Comparison of ENCODE assay signal across 8 mouse cellular contexts in the genomic region with DNA sequence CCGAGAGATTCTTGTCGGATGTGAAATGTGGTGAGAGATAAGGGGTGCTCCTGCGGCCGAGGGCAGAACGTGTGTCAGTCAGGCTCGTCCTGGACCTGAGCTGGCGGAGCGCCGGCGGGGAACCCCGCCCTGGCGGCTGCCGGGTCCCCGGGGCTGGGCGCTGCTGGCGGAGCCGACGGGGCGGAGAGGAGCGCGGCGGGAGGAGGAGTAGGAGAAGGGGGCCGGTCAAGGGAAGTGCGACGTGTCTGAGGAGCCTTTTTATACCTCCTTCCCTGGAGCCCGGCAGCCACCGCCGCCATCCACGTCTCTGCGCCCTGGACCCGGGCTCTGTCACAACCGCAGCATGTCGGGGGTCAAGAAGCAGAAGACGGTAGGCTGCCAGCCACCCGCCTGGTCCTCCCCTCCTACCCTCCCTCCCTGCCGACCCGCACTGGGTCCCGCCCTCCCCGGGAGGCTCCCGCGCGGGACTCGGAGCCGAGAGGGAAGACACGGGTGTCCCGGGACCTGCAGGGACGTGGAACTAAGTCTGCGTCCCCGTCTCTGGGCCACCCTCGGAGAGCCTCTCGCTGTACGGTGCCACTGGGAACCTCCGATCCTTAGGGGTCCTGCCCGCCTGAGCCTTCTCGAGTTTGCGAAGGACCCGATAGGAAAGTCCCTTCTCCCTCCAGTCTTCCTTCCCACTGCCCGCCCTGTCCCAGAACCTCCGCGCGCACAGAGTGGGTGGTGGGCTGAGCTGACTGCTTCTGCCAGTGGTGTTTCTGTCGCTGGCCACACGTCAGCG. TPM values are rescaled to one million over a fixed set of nuclear protein-coding genes. Genes with fewer than 3 reads are reported as not detected.
DNase-seq lines count a peak whose midpoint lies in the region; ATAC-seq lines count a peak whose summit lies in the region.

Gene Papss2 (plus strand): TSS at position 285 of the 781 bp plus-strand sequence.

- H3K27ac ChIP-seq in forebrain, embryonic 10.5 days = peak within 1 kb of the TSS; percentile 74
- H3K27ac ChIP-seq in heart, embryonic 16.5 days (ENCODE audit: low read length) = no peak within 1 kb of the TSS
- no peak within 1 kb of the TSS for H3K27ac ChIP-seq in lung, embryonic 16.5 days (ENCODE audit: low read length)
- H3K27ac ChIP-seq in neural tube, embryonic 15.5 days (replicated peaks) = no peak within 1 kb of the TSS

- WGBS in forebrain, embryonic 10.5 days = under 1% methylated on average over 64 of the region's 64 CpGs
- under 1% methylated on average over 50 of the region's 64 CpGs for WGBS in heart, embryonic 16.5 days
- WGBS in lung, embryonic 16.5 days = under 1% methylated on average over 47 of the region's 64 CpGs
- WGBS in neural tube, embryonic 15.5 days = 1% methylated on average over 55 of the region's 64 CpGs

- H3K4me1 ChIP-seq in forebrain, embryonic 10.5 days = peaks cover 18% of the 10 kb centered on the region
- H3K4me1 ChIP-seq in heart, embryonic 16.5 days (ENCODE audit: control insufficient read depth, insufficient read depth, low read length) = no peaks in the 10 kb centered on the region
- H3K4me1 ChIP-seq in lung, embryonic 16.5 days (replicated peaks; ENCODE audit: control insufficient read depth, insufficient read depth, low read length) = no peaks in the 10 kb centered on the region
- peaks cover 11% of the 10 kb centered on the region for H3K4me1 ChIP-seq in neural tube, embryonic 15.5 days

- peaks cover 54% of the 10 kb centered on the region for H3K27me3 ChIP-seq in forebrain, embryonic 10.5 days (ENCODE audit: poor library complexity, severe bottlenecking)
- peaks cover 5% of the 10 kb centered on the region; the same call in 1 of the 2 replicates for H3K27me3 ChIP-seq in heart, embryonic 16.5 days (ENCODE audit: control insufficient read depth, insufficient read depth, low read length)
- H3K27me3 ChIP-seq in lung, embryonic 16.5 days (ENCODE audit: control insufficient read depth, insufficient read depth, low read depth, low read length) = peaks cover 10% of the 10 kb centered on the region
- peaks cover 14% of the 10 kb centered on the region for H3K27me3 ChIP-seq in neural tube, embryonic 15.5 days (replicated peaks)

- H3K9me3 ChIP-seq in forebrain, embryonic 10.5 days = no peaks in the 10 kb centered on the region
- H3K9me3 ChIP-seq in heart, embryonic 16.5 days (replicated peaks; ENCODE audit: control insufficient read depth, low read length) = no peaks in the 10 kb centered on the region
- H3K9me3 ChIP-seq in lung, embryonic 16.5 days (ENCODE audit: control insufficient read depth, low read length) = no peaks in the 10 kb centered on the region
- no peaks in the 10 kb centered on the region for H3K9me3 ChIP-seq in neural tube, embryonic 15.5 days (replicated peaks)

- DNase-seq in CD4-positive helper T cell, adult 2 months (ENCODE audit: low read depth, low spot score) = peak; percentile 37
- peak; percentile 81 to 94 for DNase-seq in adrenal gland, adult (ENCODE audit: inconsistent age in 2 of 2, low spot score in 1 of 2)
- peak; percentile 31 for DNase-seq in forebrain, embryonic 10.5 days (ENCODE audit: extremely low spot score, low spot score)
- peak; percentile 85 for DNase-seq in kidney, postnatal 10 days
- peak; percentile 44 for DNase-seq in thymus, postnatal 0 days (ENCODE audit: low spot score)

- peak; percentile 88 for ATAC-seq in heart, embryonic 16.5 days (replicated peaks; ENCODE audit: extremely low read depth, insufficient read depth, low FRiP score)
- ATAC-seq in lung, embryonic 16.5 days (ENCODE audit: low read depth) = peak; percentile 94
- ATAC-seq in neural tube, embryonic 15.5 days (ENCODE audit: low FRiP score) = peak; percentile 76

- H3K36me3 ChIP-seq in forebrain, embryonic 10.5 days (replicated peaks) = no peaks in the 10 kb centered on the region
- no peaks in the 10 kb centered on the region for H3K36me3 ChIP-seq in heart, embryonic 16.5 days (ENCODE audit: control insufficient read depth, insufficient read depth)
- H3K36me3 ChIP-seq in lung, embryonic 16.5 days (ENCODE audit: control insufficient read depth, insufficient read depth, low read length) = no peaks in the 10 kb centered on the region
- H3K36me3 ChIP-seq in neural tube, embryonic 15.5 days = no peaks in the 10 kb centered on the region

- peak within 1 kb of the TSS; percentile 62 for H3K4me3 ChIP-seq in forebrain, embryonic 10.5 days
- peak within 1 kb of the TSS; percentile 71 for H3K4me3 ChIP-seq in heart, embryonic 16.5 days (ENCODE audit: low read length)
- H3K4me3 ChIP-seq in lung, embryonic 16.5 days (ENCODE audit: low read length) = peak within 1 kb of the TSS; percentile 65
- peak within 1 kb of the TSS; percentile 52 for H3K4me3 ChIP-seq in neural tube, embryonic 15.5 days (replicated peaks)

- H3K4me2 ChIP-seq in heart, embryonic 16.5 days (ENCODE audit: low read depth, low read length) = peak within 1 kb of the TSS; percentile 85
- H3K4me2 ChIP-seq in lung, embryonic 16.5 days (ENCODE audit: low read depth, low read length) = peak within 1 kb of the TSS; percentile 79
- H3K4me2 ChIP-seq in neural tube, embryonic 15.5 days = peak within 1 kb of the TSS; percentile 86

- H3K9ac ChIP-seq in heart, embryonic 16.5 days (ENCODE audit: low read length) = peak within 1 kb of the TSS; percentile 75
- H3K9ac ChIP-seq in lung, embryonic 16.5 days (ENCODE audit: low read length) = peak within 1 kb of the TSS; percentile 72
- peak within 1 kb of the TSS; percentile 51 for H3K9ac ChIP-seq in neural tube, embryonic 15.5 days (replicated peaks)

RNA-seq across cellular contexts. Expression of gene Papss2, which starts in this region (rescaled TPM):
- polyA plus RNA-seq in forebrain, embryonic 10.5 days (2016; fragmentation: Nextera tagmentation; extraction: Ambion mirVana) = 1.4 and 2.5 TPM in 2 replicates
- polyA plus RNA-seq in heart, embryonic 16.5 days (2015; fragmentation: Nextera tagmentation; extraction: Ambion mirVana) = 5.2 and 5.8 TPM in 2 replicates
- polyA plus RNA-seq in lung, embryonic 16.5 days (2015; fragmentation: Nextera tagmentation; extraction: Ambion mirVana) = 3.1 and 3.4 TPM in 2 replicates
- polyA plus RNA-seq in neural tube, embryonic 15.5 days (2015; fragmentation: Nextera tagmentation; extraction: Ambion mirVana) = 1.7 and 1.9 TPM in 2 replicates
- polyA plus RNA-seq in thymus, postnatal 0 days (2015; fragmentation: Nextera tagmentation; extraction: Ambion mirVana) = 2.7 TPM in 2 replicates

Comparison
In these comparisons a context has a peak if more than half of its experiments do, and no peak if none do; other contexts are left out.
1. DNase-seq: peak in every context shown above with its lines; median percentile 88 in adrenal gland, adult; 85 in kidney, postnatal 10 days; 44 in thymus, postnatal 0 days; 37 in CD4-positive helper T cell, adult 2 months; 31 in forebrain, embryonic 10.5 days.